Mouse (Mus musculus) embryonic fibroblast, embryonic 13.5 days (primary cell): ENCODE results near the gene Aldh1b1.

ENCODE experiments used
- CTCF ChIP-seq: IDR thresholded peaks from 2 replicates; pipeline ENCODE4 v1.5.1; 2011; ENCODE audit warnings: mild to moderate bottlenecking, control low read depth, low read length, moderate library complexity, borderline replicate concordance; ENCODE audit not compliant: insufficient read depth
- POLR2A ChIP-seq: IDR thresholded peaks from 2 replicates; pipeline ENCODE4 v1.6.1; 2011; ENCODE audit warnings: low read depth, mild to moderate bottlenecking, control low read depth, low read length, moderate library complexity

DNA sequence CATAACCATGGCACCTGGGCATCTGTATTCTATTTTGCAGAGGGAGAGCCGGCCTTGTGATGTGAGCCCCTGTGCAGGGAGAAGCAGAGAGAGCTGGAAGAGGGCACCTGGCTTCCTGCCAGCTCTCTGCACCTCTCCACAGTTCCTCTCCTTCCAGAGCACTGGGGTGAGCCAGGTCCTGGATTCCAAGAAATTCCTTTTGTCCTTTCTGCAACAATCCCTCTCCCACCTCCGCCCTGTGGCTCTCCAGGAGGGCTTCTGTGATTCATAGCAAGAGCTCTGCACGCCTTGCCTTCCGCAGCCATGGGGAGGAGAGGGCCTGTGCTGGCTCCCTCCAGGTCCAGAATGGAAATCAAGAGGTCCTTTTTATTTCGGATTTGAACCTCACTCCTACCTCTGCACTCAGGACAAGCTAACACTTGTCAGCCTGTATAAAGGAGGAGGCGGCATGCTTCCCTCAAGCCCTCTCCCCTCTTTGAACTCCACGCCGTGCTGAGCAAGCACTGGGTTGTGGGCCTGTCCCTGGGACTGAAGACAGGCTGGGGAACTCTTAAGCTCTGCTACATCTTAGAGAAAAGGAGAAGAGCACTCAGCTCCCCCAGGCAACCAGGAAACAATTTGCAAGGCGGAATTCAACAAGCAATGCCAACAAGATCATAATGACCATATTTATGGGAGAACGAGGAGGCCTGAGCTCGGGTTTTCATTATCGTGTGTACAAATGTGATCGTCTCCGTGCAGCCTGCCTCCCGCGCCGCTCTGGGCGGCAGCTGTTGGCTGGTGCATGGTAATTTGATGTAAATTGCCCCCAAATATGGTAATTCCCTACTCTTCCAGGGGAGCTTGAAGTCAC, 35.3 kb upstream of the Aldh1b1 start:
- no peak for TF ChIP-seq CTCF
- no peak for TF ChIP-seq POLR2A
